Mouse (Mus musculus) embryonic fibroblast, embryonic 13.5 days (primary cell): ENCODE measurements at regions not wholly inside any gene's neighbourhood (a gene's known extent, or its start where the extent isn't known, plus 50 kb on each side); places are given as distances from the start of the nearest gene placed in this dataset.

Experiments used
- CTCF ChIP-seq: IDR thresholded peaks from 2 replicates; pipeline ENCODE4 v1.5.1; 2011; ENCODE audit warnings: mild to moderate bottlenecking, control low read depth, low read length, moderate library complexity, borderline replicate concordance; ENCODE audit not compliant: insufficient read depth
- POLR2A ChIP-seq: IDR thresholded peaks from 2 replicates; pipeline ENCODE4 v1.6.1; 2011; ENCODE audit warnings: low read depth, mild to moderate bottlenecking, control low read depth, low read length, moderate library complexity

DNA sequence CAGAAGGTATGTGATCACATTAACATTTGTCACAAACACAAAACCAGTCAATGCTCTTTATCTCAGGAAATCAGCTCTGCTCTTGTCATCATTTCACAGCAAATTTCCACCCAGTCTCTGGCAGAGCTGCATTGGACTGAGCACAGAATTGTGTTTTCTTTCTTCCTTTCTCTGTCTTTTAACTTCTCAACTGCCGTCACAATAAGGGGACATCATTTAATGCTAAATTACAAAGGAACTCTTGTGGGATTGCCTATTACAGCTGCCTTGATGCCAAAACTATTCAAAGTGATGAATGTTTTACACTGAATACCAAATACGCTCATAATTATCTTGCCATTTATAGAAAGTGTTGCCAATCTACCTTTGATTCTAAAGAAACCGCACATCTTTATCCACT lies 424.9 kb upstream of the Fign start:
- TF ChIP-seq CTCF (no peak), POLR2A (no peak)
